Mouse (Mus musculus): ENCODE data around the gene Nadk.

GRCm38 (mm10) chr4:155613264-155613663, 51.1 kb downstream of the Nadk start:
- no peak for TF ChIP-seq CTCF (IDR thresholded peaks at IDR 0.05)
- TF ChIP-seq EP300 (IDR thresholded peaks at IDR 0.05): no peak

Measured in lung, postnatal 0 days (tissue).